Mouse (Mus musculus) urinary bladder, postnatal 25 days (tissue): ENCODE results near the gene Gm10717.
"Not testable (repeated sequence)": the region's sequence is repeated elsewhere in the genome, so short reads cannot be mapped to it uniquely, and the experiment has no call there.

ENCODE experiments used
- DNase-seq: peaks from one replicate; pipeline ENCODE4 v3.0.0; 2022; ENCODE audit warnings: low spot score

Gene Gm10717

DNA sequence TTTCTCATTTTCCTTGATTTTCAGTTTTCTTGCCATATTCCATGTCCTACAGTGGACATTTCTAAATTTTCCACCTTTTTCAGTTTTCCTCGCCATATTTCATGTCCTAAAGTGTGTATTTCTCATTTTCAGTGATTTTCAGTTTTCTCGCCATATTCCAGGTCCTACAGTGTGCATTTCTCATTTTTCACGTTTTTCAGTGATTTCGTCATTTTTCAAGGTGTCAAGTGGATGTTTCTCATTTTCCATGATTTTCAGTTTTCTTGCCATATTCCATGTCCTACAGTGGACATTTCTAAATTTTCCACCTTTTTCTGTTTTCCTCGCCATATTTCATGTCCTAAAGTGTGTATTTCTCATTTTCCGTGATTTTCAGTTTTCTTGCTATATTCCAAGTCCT lies 436 bp downstream of the Gm10717 start:
- peak; percentile 68 for DNase-seq

DNA sequence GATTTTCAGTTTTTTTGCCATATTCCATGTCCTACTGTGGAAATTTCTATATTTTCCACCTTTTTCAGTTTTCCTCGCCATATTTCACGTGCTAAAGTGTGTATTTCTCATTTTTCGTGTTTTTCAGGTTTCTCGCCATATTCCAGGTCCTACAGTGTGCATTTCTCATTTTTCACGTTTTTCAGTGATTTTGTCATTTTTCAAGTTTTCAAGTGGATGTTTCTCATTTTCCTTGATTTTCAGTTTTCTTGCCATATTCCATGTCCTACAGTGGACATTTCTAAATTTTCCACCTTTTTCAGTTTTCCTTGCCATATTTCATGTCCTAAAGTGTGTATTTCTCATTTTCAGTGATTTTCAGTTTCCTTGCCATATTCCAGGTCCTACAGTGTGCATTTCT lies 919 bp downstream of the Gm10717 start:
- not testable (repeated sequence) for DNase-seq

DNA sequence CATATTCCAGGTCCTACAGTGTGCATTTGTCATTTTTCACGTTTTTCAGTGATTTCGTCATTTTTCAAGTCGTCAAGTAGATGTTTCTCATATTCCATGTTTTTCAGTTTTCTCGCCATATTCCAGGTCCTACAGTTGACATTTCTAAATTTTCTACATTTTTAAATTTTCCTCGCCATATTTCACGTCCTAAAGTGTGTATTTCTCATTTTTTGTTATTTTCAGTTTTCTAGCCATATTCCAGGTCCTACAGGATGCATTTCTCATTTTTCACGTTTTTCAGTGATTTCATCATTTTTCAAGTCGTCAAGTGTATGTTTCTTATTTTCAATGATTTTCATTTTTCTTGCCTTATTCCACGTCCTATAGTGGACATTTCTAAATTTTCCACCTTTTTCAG lies 1.5 kb downstream of the Gm10717 start:
- not testable (repeated sequence) for DNase-seq

DNA sequence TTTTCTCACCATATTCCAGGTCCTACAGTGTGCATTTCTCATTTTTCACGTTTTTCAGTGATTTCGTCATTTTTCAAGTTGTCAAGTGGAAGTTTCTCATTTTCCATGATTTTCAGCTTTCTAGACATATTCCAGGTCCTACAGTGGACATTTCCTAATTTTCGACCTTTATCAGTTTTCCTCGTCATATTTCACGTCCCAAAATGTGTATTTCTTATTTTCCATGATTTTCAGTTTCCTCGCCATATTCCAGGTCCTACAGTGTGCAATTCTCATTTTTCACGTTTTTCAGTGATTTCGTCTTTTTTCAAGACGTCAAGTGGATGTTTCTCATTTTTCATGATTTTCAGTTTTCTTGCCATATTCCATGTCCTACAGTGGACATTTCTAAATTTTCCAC lies 2.0 kb downstream of the Gm10717 start:
- not testable (repeated sequence) for DNase-seq

DNA sequence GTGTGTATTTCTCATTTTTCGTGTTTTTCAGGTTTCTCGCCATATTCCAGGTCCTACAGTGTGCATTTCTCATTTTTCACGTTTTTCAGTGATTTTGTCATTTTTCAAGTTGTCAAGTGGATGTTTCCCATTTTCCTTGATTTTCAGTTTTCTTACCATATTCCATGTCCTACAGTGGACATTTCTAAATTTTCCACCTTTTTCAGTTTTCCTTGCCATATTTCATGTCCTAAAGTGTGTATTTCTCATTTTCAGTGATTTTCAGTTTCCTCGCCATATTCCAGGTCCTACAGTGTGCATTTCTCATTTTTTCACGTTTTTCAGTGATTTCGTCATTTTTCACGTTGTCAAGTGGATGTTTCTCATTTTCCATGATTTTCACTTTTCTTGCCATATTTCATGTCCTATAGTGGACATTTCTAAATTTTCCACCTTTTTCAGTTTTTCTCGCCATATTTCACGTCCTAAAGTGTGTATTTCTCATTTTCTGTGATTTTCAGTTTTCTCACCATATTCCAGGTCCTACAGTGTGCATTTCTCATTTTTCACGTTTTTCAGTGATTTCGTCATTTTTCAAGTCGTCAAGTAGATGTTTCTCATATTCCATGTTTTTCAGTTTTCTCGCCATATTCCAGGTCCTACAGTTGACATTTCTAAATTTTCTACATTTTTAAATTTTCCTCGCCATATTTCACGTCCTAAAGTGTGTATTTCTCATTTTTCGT lies 4.2 kb downstream of the Gm10717 start:
- peak; percentile 12 for DNase-seq

DNA sequence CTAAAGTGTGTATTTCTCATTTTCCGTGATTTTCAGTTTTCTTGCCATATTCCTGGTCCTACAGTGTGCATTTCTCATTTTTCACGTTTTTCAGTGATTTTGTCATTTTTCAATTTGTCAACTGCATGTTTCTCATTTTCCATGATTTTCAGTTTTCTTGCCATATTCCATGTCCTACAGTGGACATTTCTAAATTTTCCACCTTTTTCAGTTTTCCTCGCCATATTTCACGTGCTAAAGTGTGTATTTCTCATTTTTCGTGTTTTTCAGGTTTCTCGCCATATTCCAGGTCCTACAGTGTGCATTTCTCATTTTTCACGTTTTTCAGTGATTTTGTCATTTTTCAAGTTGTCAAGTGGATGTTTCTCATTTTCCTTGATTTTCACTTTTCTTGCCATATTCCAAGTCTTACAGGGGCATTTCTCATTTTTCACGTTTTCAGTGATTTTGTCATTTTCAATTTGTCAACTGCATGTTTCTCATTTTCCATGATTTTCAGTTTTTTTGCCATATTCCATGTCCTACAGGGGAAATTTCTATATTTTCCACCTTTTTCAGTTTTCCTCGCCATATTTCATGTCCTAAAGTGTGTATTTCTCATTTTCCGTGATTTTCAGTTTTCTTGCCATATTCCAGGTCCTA lies 5.6 kb downstream of the Gm10717 start:
- not testable (repeated sequence) for DNase-seq

DNA sequence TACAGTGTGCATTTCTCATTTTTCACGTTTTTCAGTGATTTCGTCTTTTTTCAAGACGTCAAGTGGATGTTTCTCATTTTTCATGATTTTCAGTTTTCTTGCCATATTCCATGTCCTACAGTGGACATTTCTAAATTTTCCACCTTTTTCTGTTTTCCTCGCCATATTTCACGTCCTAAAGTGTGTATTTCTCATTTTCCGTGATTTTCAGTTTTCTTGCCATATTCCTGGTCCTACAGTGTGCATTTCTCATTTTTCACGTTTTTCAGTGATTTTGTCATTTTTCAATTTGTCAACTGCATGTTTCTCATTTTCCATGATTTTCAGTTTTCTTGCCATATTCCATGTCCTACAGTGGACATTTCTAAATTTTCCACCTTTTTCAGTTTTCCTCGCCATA lies 9.1 kb downstream of the Gm10717 start, which contains the start of gene Gm17535:
Gene Gm17535, plus strand, starts transcription at position 301 of the 400 bp plus-strand sequence.
- not testable (repeated sequence) for DNase-seq

DNA sequence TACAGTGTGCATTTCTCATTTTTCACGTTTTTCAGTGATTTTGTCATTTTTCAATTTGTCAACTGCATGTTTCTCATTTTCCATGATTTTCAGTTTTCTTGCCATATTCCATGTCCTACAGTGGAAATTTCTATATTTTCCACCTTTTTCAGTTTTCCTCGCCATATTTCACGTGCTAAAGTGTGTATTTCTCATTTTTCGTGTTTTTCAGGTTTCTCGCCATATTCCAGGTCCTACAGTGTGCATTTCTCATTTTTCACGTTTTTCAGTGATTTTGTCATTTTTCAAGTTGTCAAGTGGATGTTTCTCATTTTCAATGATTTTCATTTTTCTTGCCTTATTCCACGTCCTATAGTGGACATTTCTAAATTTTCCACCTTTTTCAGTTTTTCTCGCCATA lies 11.4 kb downstream of the Gm10717 start, which contains the start of gene Gm10715:
Gene Gm10715, plus strand, starts transcription at position 301 of the 400 bp plus-strand sequence.
- not testable (repeated sequence) for DNase-seq

DNA sequence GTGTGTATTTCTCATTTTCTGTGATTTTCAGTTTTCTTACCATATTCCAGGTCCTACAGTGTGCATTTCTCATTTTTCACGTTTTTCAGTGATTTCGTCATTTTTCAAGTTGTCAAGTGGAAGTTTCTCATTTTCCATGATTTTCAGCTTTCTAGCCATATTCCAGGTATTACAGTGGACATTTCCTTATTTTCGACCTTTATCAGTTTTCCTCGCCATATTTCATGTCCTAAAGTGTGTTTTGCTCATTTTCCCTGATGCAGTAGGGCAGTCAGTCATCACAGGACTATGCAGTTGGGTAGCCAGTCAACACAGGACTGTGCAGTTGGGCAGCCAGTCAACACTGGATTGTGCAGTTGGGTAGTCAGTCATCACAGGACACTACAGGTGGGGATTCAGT lies 12.9 kb downstream of the Gm10717 start:
- DNase-seq, result not testable (repeated sequence)
